Mouse (Mus musculus) testis, adult 2 months (tissue): ENCODE data around the gene 9230112D13Rik.

ENCODE experiments used
- CTCF ChIP-seq: fragments of 200-500 bp; IDR thresholded peaks from 2 replicates; pipeline ENCODE4 v1.5.1; 2012; ENCODE audit warnings: low read depth, mild to moderate bottlenecking, inconsistent platforms, low read length, moderate library complexity; ENCODE audit not compliant: control insufficient read depth, insufficient read depth, insufficient replicate concordance
- POLR2A ChIP-seq: fragments of 200-500 bp; IDR thresholded peaks from 2 replicates; pipeline ENCODE4 v1.6.1; 2012; ENCODE audit warnings: low read depth, mild to moderate bottlenecking, inconsistent platforms, low read length, moderate library complexity; ENCODE audit not compliant: control insufficient read depth

GRCm38 (mm10) chr14:34528804-34529203 is 6.2 kb upstream of the 9230112D13Rik start:
- TF ChIP-seq POLR2A (no peak), CTCF (no peak)
